Comparison of ENCODE assay signal across 14 mouse cellular contexts in genomic region chr12:102368556-102368955, GRCm38 (mm10).
DNase-seq lines count a peak whose midpoint lies in the region; ATAC-seq and TF ChIP-seq lines count a peak whose summit lies in the region.
"Had no signal": no experiment of that assay in that cellular context is flagged by ENCODE, and none has a peak within 500 bp of the region (broad histone marks: within the 10 kb centered on the region; RNA-seq: fewer than 3 reads in every experiment).

No protein-coding gene starts in this region.

- ATAC-seq in limb, embryonic 11.5 days (ENCODE audit: insufficient number of reproducible peaks, low FRiP score, low TSS enrichment, low read depth) = peak; percentile 26; the same call in 1 of the 2 replicates

- H3K4me1 ChIP-seq in lung, adult 2 months (ENCODE audit: control insufficient read depth, insufficient read depth, low read length) = peaks cover 2% of the 10 kb centered on the region; the same call in 1 of the 2 replicates
- peaks cover 3% of the 10 kb centered on the region; the same call in 1 of the 2 replicates for H3K4me1 ChIP-seq in limb, embryonic 11.5 days (ENCODE audit: control insufficient read depth, insufficient read depth, low read length)
- H3K4me1 ChIP-seq: neural tube, embryonic 13.5 days had no signal

- no peak for TF ChIP-seq CTCF in lung, adult 2 months (IDR thresholded peaks at IDR 0.05; ENCODE audit: insufficient read depth, low read length)

- WGBS in lung, adult 2 months = 79% methylated on average over 14 of the region's 14 CpGs
- WGBS in limb, embryonic 11.5 days = 84% methylated on average over 14 of the region's 14 CpGs

- no peak for TF ChIP-seq POLR2A in lung, adult 2 months (IDR thresholded peaks at IDR 0.05; ENCODE audit: borderline replicate concordance, extremely low read depth, low read depth, low read length)

- H3K27ac ChIP-seq in limb, embryonic 11.5 days (replicated peaks; ENCODE audit: low read depth, low read length) = no peak overlapping the region
- H3K27ac ChIP-seq: left cerebral cortex, adult 2 months; neural tube, embryonic 13.5 days had no signal

- no peak overlapping the region for H3K9ac ChIP-seq in limb, embryonic 11.5 days (ENCODE audit: low read length)
- H3K9ac ChIP-seq: neural tube, embryonic 13.5 days had no signal

- H3K4me3 ChIP-seq in lung, adult 2 months (replicated peaks; ENCODE audit: extremely low read depth, low read depth, low read length) = peak overlapping the region; percentile 14
- H3K4me3 ChIP-seq in limb, embryonic 11.5 days (ENCODE audit: low read depth, low read length) = no peak overlapping the region
- H3K4me3 ChIP-seq: erythroblast, embryonic 14.5 days; left cerebral cortex, adult 2 months; neural tube, embryonic 13.5 days had no signal

- H3K27me3 ChIP-seq in limb, embryonic 11.5 days (ENCODE audit: control insufficient read depth, insufficient read depth, low read length) = no peaks in the 10 kb centered on the region
- H3K27me3 ChIP-seq: neural tube, embryonic 13.5 days had no signal

- no peaks in the 10 kb centered on the region for H3K36me3 ChIP-seq in limb, embryonic 11.5 days (ENCODE audit: control insufficient read depth, insufficient read depth, low read length)
- H3K36me3 ChIP-seq: neural tube, embryonic 13.5 days had no signal

- no peak for DNase-seq in lung, adult 2 months
- no peak for DNase-seq in lung, postnatal 10 days
- DNase-seq in thymus, postnatal 4 days = peak; percentile 35
- no peak for DNase-seq in thymus, postnatal 0 days (ENCODE audit: low spot score)
- no peak for DNase-seq in limb, embryonic 11.5 days (ENCODE audit: low spot score)
- DNase-seq in cerebellum, adult 11 months = no peak
- no peak for DNase-seq in layer of hippocampus, adult 9-11 months
- DNase-seq: adrenal gland, postnatal 25 days; cerebellum, adult 18-20 months; heart, postnatal 14 days; retina, postnatal 1 day had no signal

- H3K9me3 ChIP-seq in limb, embryonic 11.5 days (ENCODE audit: control insufficient read depth, low read length) = no peaks in the 10 kb centered on the region
- H3K9me3 ChIP-seq: neural tube, embryonic 13.5 days had no signal

- no peak overlapping the region for H3K4me2 ChIP-seq in limb, embryonic 11.5 days (ENCODE audit: low read depth, severe bottlenecking)
- H3K4me2 ChIP-seq: neural tube, embryonic 13.5 days had no signal
